Mouse (Mus musculus): ENCODE results near the gene Cfap206. TPM values are rescaled to one million over a fixed set of nuclear protein-coding genes. Genes with fewer than 3 reads are reported as not detected.

The Cfap206 gene
- polyA plus RNA-seq, 1 experiment = not detected

- no peak overlapping the region for H3K27ac ChIP-seq (ENCODE audit: insufficient read depth, low read depth, low read length)
- TF ChIP-seq CTCF (IDR thresholded peaks at IDR 0.05; ENCODE audit: low read depth, low read length) (no peak), POLR2A (IDR thresholded peaks at IDR 0.05; ENCODE audit: borderline replicate concordance, low read depth, low read length) (no peak)
- H3K4me3 ChIP-seq (ENCODE audit: insufficient read depth, low read length) = no peak overlapping the region
- peaks cover 5% of the 10 kb centered on the region for H3K4me1 ChIP-seq (ENCODE audit: control insufficient read depth, insufficient read depth, low read length)
Measured at GRCm38 (mm10) chr4:34639745-34640364, 90.2 kb downstream of the Cfap206 start.

Other genes with a start within 250 kb of the Cfap206 start
- gene Akirin2, start 179.3 kb downstream of the Cfap206 start, polyA plus RNA-seq (2012; ENCODE audit: insufficient read depth, insufficient read length, missing spikeins) = 79.2 and 86.0 TPM in 2 replicates
- gene Orc3, start 115.3 kb downstream of the Cfap206 start, polyA plus RNA-seq (2012; ENCODE audit: insufficient read depth, insufficient read length, missing spikeins) = 41.7 and 43.2 TPM in 2 replicates
- gene Rars2, start 115.2 kb downstream of the Cfap206 start, polyA plus RNA-seq (2012; ENCODE audit: insufficient read depth, insufficient read length, missing spikeins) = 15.1 and 18.5 TPM in 2 replicates
- 17.1 and 17.6 TPM in 2 replicates for gene Slc35a1, start 42.8 kb downstream of the Cfap206 start, polyA plus RNA-seq (2012; ENCODE audit: insufficient read depth, insufficient read length, missing spikeins)
- not detected in 2 replicates for gene Gm136, start 26.1 kb upstream of the Cfap206 start, polyA plus RNA-seq (2012; ENCODE audit: insufficient read depth, insufficient read length, missing spikeins)
- gene Smim8, start 48.2 kb upstream of the Cfap206 start, polyA plus RNA-seq (2012; ENCODE audit: insufficient read depth, insufficient read length, missing spikeins) = 19.9 and 24.2 TPM in 2 replicates
- 13.9 and 14.8 TPM in 2 replicates for gene Zfp292, start 152.8 kb upstream of the Cfap206 start, polyA plus RNA-seq (2012; ENCODE audit: insufficient read depth, insufficient read length, missing spikeins)
- gene Cga, start 163.6 kb upstream of the Cfap206 start, polyA plus RNA-seq (2012; ENCODE audit: insufficient read depth, insufficient read length, missing spikeins) = not detected in 2 replicates